ENCODE assay signal across 17 mouse cellular contexts in genomic region chr17:27261251-27261650, GRCm38 (mm10). TPM values are rescaled to one million over a fixed set of nuclear protein-coding genes. Genes with fewer than 3 reads are reported as not detected.
DNase-seq lines count a peak whose midpoint lies in the region; TF ChIP-seq lines count a peak whose summit lies in the region.
"Had no signal": no experiment of that assay in that cellular context is flagged by ENCODE, and none has a peak within 500 bp of the region (broad histone marks: within the 10 kb centered on the region; RNA-seq: fewer than 3 reads in every experiment).

No protein-coding gene starts in this region.

- peak overlapping the region; percentile 39 for H3K4me3 ChIP-seq in E14TG2a.4 (replicated peaks; ENCODE audit: low read length)

- TF ChIP-seq CTCF in E14TG2a.4 (conservative IDR thresholded peaks at IDR 0.05; ENCODE audit: low read length): no peak

- DNase-seq in cerebellum, adult 11-12 months: peak; percentile 2
- DNase-seq in cerebellum, postnatal 14 days: no peak
- peak; percentile 90 for DNase-seq in heart, adult 11 months
- no peak for DNase-seq in heart, adult 8-10 months (ENCODE audit: low spot score)
- no peak for DNase-seq in urinary bladder, adult 2 months (ENCODE audit: low spot score)
- DNase-seq: adrenal gland, adult 2 months; adrenal gland, adult 8-10 months; adrenal gland, postnatal 10 days; adrenal gland, postnatal 14 days; adrenal gland, postnatal 36 days; B cell, adult 2 months; cerebellum, adult 11 months; cerebellum, adult 18-20 months; cerebellum, adult 2 months; cerebellum, adult 8-10 months had no signal

- H3K36me3 ChIP-seq in E14TG2a.4 (ENCODE audit: insufficient read depth, low read length): no peaks in the 10 kb centered on the region; the same call in 1 of the 2 replicates
- H3K36me3 ChIP-seq: G1E had no signal

- peaks cover 86% of the 10 kb centered on the region for H3K9me3 ChIP-seq in E14TG2a.4 (ENCODE audit: low read length)

- H3K27me3 ChIP-seq in E14TG2a.4 (ENCODE audit: insufficient read depth, low read length): peaks cover 8% of the 10 kb centered on the region; the same call in 1 of the 2 replicates

- H3K4me1 ChIP-seq in E14TG2a.4 (replicated peaks; ENCODE audit: low read depth, low read length): no peaks in the 10 kb centered on the region

RNA-seq across cellular contexts. Expression of gene Lemd2, which starts 57.0 kb away (rescaled TPM):
- 10 to 100 TPM; 25.8 to 30.2 (median 27.8) TPM for total RNA-seq in heart, adult 8-10 months (2022)
- polyA plus RNA-seq in urinary bladder, adult 2 months (2012; rRNA removed): 58.8 and 65.6 TPM in 2 replicates

Comparison
In these comparisons a context has a peak if more than half of its experiments do, and no peak if none do; other contexts are left out.
1. DNase-seq: peak in cerebellum, adult 11-12 months (single experiment) and heart, adult 11 months (single experiment); none in cerebellum, postnatal 14 days (0 of 2), heart, adult 8-10 months (single experiment) and urinary bladder, adult 2 months (single experiment).